Mouse (Mus musculus) embryonic facial prominence, embryonic 12.5 days (tissue): Measurements from ENCODE around the gene A930018P22Rik. TPM values are rescaled to one million over a fixed set of nuclear protein-coding genes. Genes with fewer than 3 reads are reported as not detected.
"Not testable (repeated sequence)": the region's sequence is repeated elsewhere in the genome, so short reads cannot be mapped to it uniquely, and the experiment has no call there.

ENCODE experiments used
- ATAC-seq: fragments of 200-750 bp; cut with Nextera tagmentation; 2 replicates; pipeline ENCODE4 v1.8.0; 2017; ENCODE audit not compliant: insufficient number of reproducible peaks, insufficient read depth, low FRiP score, low TSS enrichment
- H3K27ac ChIP-seq: fragments of 300-500 bp; sonication (generic); 2 replicates; pipeline ENCODE4 v1.5.1; 2016; ENCODE audit warnings: mild to moderate bottlenecking
- H3K27me3 ChIP-seq: fragments of 300-500 bp; sonication (generic); 2 replicates; pipeline ENCODE4 v1.6.1; 2016; ENCODE audit warnings: mild to moderate bottlenecking, moderate library complexity
- H3K36me3 ChIP-seq: fragments of 300-500 bp; sonication (generic); 2 replicates; pipeline ENCODE4 v1.6.1; 2016; ENCODE audit warnings: mild to moderate bottlenecking
- H3K4me1 ChIP-seq: fragments of 300-500 bp; sonication (generic); 2 replicates; pipeline ENCODE4 v1.6.1; 2016
- H3K4me2 ChIP-seq: fragments of 300-500 bp; sonication (generic); replicated peaks from 2 replicates; pipeline ENCODE4 v1.6.1; 2016; ENCODE audit warnings: mild to moderate bottlenecking, moderate library complexity
- H3K4me3 ChIP-seq: fragments of 300-500 bp; sonication (generic); 2 replicates; pipeline ENCODE4 v1.5.1; 2016; ENCODE audit warnings: mild to moderate bottlenecking
- H3K9ac ChIP-seq: fragments of 300-500 bp; sonication (generic); 2 replicates; pipeline ENCODE4 v1.6.1; 2016; ENCODE audit warnings: mild to moderate bottlenecking, moderate library complexity
- H3K9me3 ChIP-seq: fragments of 300-500 bp; sonication (generic); 2 replicates; pipeline ENCODE4 v1.6.1; 2016; ENCODE audit warnings: mild to moderate bottlenecking, moderate library complexity
- WGBS: fragments of 180-500 bp; shearing (Covaris S2); methylation state at CpG from one replicate; pipeline ENCODE4 v1.1.7; 2016; 5-methylcytosine and 5-hydroxymethylcytosine counted together
- polyA plus RNA-seq: library from polyadenylated mRNA; unstranded; fragments of >200 nt; fragmentation: Nextera tagmentation; extraction: Ambion mirVana; gene quantifications from 2 replicates; pipeline ENCODE4 v1.2.1, GENCODE M21; 2016

A930018P22Rik gene
- polyA plus RNA-seq, 1 experiment from 2014 or later = not detected

DNA sequence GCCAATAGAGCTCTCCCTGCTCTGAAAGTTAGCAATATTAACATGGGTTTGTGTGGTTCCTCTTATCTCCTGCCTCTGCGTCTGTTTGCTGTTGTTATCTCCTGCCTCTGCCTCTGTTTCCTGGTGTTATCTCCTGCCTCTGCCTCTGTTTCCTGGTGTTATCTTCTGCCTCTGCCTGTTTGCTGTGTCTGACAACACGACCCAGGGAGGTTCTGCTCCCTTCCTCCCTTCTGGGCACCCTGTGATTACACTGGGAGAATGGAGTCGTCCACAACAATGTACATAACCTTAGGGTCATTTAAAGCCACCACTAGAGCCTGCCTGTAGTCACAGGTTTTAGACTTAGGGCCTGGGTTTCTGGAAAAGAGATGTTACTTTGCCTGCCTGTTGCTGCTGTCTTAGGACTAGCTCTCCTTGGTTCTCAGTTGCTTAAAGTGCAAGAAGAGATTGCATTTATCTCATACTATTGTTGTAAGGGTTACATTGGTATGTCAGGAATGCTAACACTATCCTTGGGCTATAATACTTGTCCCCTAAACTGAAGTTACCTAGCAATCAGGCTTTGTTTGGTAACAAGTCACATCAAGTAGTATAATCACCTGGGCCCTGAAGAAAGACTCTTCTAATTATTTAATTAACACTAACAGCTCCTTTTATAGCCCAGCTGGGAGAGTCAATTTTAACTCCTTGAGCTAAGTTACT lies 23.9 kb upstream of the A930018P22Rik start:
- Histone ChIP-seq H3K36me3 (no peaks in the 10 kb centered on the region), H3K4me2 (no peak overlapping the region), H3K9ac (no peak overlapping the region), H3K4me1 (no peaks in the 10 kb centered on the region), H3K27me3 (no peaks in the 10 kb centered on the region), H3K4me3 (no peak overlapping the region), H3K27ac (no peak overlapping the region), H3K9me3 (no peaks in the 10 kb centered on the region)
- no peak for ATAC-seq
- WGBS = 27% methylated on average over 3 of the region's 3 CpGs

DNA sequence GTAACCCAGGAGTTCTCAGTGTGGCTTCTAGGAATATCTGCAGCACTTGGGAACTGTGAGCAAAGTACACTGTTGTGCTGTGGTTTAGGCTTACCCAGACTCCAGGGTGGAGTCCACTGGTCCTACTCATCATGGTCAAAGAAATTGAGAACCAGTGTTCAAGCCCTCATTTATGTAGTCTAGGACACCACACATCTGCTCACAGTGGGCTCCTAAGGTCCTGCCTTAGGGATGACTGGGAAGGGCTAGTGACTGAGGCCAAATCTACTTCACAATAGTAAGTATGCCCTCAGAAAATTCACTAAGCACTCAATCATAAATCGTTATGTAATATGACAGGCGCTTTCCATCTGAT lies 23.4 kb upstream of the A930018P22Rik start:
- H3K4me3 ChIP-seq = no peak overlapping the region
- 90% methylated on average over 2 of the region's 2 CpGs for WGBS

DNA sequence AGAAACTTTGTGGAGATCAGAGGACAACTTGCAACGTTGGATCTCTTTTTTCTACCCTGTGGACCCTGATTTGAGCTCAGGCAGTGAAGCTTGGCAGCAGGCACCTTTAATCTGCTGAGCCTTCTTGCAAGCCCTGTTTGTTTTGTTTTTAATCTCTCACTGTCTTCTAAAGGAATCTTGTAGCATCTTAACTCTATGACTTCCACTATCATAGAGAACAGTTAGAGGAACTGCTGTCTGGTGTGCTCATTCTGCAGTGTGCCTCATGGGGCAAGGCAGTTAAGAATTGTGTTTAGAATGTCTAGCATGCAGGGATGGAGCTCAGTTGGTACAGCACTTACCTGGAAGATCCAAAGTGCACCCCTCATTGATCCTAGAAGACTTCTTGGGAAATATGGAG lies 22.6 kb upstream of the A930018P22Rik start:
- H3K9me3 ChIP-seq = no peaks in the 10 kb centered on the region
- ATAC-seq = no peak
- H3K36me3 ChIP-seq = no peaks in the 10 kb centered on the region
- H3K4me2 ChIP-seq = no peak overlapping the region
- 47% methylated on average over 1 of the region's 1 CpGs for WGBS
- no peaks in the 10 kb centered on the region for H3K4me1 ChIP-seq
- H3K27me3 ChIP-seq = no peaks in the 10 kb centered on the region
- H3K27ac ChIP-seq = no peak overlapping the region
- no peak overlapping the region for H3K4me3 ChIP-seq
- H3K9ac ChIP-seq = no peak overlapping the region

More for the DNA sequence above, 23.4 kb upstream of the A930018P22Rik start:
- no peak overlapping the region for H3K9ac ChIP-seq
- H3K4me1 ChIP-seq = no peaks in the 10 kb centered on the region
- no peak overlapping the region for H3K27ac ChIP-seq
- H3K27me3 ChIP-seq = no peaks in the 10 kb centered on the region
- no peaks in the 10 kb centered on the region for H3K36me3 ChIP-seq
- no peaks in the 10 kb centered on the region for H3K9me3 ChIP-seq
- no peak overlapping the region for H3K4me2 ChIP-seq
- ATAC-seq = no peak

DNA sequence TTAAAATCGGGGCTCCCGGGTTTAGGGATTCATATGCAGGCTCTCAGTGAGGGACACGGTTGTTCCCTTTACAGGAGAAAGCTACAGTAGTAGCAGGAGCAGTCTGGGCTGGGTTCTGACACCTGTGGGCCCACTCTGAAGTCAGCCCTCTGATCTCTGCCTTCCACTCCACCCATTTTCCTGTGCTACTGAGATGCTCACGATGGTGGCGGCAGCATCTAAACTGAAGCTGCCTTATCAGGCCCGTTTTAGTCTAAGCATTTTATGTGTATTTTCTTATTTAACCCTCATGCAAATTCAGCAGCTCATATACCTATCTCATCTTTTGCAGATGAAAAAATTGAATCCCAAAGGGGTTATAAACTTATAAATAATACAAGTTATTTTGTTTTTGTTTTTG lies 17.8 kb upstream of the A930018P22Rik start:
- no peak for ATAC-seq
- no peaks in the 10 kb centered on the region for H3K36me3 ChIP-seq
- H3K27me3 ChIP-seq = no peaks in the 10 kb centered on the region
- H3K27ac ChIP-seq = no peak overlapping the region
- 87% methylated on average over 6 of the region's 6 CpGs for WGBS
- no peak overlapping the region for H3K4me3 ChIP-seq
- H3K4me2 ChIP-seq = no peak overlapping the region
- H3K9ac ChIP-seq = no peak overlapping the region
- H3K9me3 ChIP-seq = no peaks in the 10 kb centered on the region
- no peaks in the 10 kb centered on the region for H3K4me1 ChIP-seq

DNA sequence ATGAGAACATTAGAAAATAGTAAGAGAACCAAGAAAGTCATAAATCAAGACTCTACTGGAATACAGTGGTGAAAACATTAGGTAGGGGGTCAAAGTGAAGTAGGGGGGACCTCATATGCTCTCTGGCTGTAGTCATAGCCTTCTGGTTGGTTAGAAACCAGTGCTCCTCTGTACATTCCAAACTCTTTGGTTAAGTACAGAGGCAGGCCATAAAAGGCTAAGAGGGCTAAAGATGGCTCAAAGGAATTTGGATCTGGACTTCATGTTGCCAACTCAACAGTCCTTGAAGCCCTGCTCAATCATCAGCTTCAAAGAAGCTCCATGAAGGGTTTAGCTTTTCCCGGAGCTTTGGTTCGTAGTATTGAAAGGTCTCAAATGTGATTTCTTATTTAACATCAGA lies 13.5 kb upstream of the A930018P22Rik start:
- H3K27me3 ChIP-seq, H3K36me3 ChIP-seq, H3K9me3 ChIP-seq, H3K27ac ChIP-seq, ATAC-seq, H3K9ac ChIP-seq, H3K4me3 ChIP-seq, H3K4me1 ChIP-seq, H3K4me2 ChIP-seq: not testable (repeated sequence)
- WGBS = 88% methylated on average over 2 of the region's 2 CpGs

DNA sequence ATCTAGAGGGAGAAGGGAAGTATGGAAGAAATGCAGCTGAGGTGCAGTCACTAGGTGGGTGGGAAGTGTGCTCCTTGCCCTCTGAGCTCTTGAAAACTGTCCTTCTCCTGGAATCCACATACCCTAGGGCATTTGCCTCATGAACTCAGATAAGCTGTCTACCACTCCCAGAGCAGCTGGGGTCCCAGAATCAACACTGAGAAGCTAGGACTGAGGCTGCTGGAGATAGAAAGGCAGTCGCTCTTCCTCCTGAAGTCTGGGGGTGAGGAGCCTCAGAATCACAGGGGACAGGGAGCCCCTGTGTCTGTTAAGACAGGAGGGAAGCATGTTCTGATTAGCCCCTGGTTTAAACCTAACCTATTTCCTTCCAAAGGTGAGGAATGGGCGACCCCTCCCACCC lies 13.0 kb upstream of the A930018P22Rik start:
- H3K9me3 ChIP-seq = no peaks in the 10 kb centered on the region
- H3K27me3 ChIP-seq = no peaks in the 10 kb centered on the region
- no peak overlapping the region for H3K4me2 ChIP-seq
- no peak overlapping the region for H3K27ac ChIP-seq
- no peaks in the 10 kb centered on the region for H3K4me1 ChIP-seq
- H3K9ac ChIP-seq = no peak overlapping the region
- 60% methylated on average over 2 of the region's 2 CpGs for WGBS
- no peak overlapping the region for H3K4me3 ChIP-seq
- no peak for ATAC-seq
- H3K36me3 ChIP-seq = no peaks in the 10 kb centered on the region

DNA sequence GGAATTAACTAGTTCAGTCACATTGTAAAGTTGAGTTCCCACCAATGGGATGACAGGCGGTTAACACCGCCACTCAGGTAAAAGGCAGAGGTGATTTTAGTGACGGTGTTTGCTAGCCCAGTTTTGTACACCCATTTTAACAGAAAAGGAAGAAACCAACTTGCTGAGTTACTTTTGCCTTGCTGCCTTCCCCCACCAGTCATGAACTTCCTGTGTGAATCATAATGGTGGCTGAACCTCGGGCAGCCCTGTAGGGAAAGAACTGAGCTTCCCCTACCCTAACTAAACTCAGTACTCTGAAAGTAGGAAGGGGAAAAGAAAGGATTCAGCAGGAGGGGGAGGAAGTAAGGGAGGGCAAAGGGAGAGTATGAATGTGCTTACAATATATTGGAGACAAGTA lies 12.5 kb upstream of the A930018P22Rik start:
- H3K4me3 ChIP-seq = no peak overlapping the region
- H3K9me3 ChIP-seq = no peaks in the 10 kb centered on the region
- no peaks in the 10 kb centered on the region for H3K27me3 ChIP-seq
- WGBS = 82% methylated on average over 4 of the region's 4 CpGs
- no peak overlapping the region for H3K27ac ChIP-seq
- H3K9ac ChIP-seq = no peak overlapping the region
- H3K4me1 ChIP-seq = no peaks in the 10 kb centered on the region
- H3K36me3 ChIP-seq = no peaks in the 10 kb centered on the region
- ATAC-seq = no peak
- H3K4me2 ChIP-seq = no peak overlapping the region

DNA sequence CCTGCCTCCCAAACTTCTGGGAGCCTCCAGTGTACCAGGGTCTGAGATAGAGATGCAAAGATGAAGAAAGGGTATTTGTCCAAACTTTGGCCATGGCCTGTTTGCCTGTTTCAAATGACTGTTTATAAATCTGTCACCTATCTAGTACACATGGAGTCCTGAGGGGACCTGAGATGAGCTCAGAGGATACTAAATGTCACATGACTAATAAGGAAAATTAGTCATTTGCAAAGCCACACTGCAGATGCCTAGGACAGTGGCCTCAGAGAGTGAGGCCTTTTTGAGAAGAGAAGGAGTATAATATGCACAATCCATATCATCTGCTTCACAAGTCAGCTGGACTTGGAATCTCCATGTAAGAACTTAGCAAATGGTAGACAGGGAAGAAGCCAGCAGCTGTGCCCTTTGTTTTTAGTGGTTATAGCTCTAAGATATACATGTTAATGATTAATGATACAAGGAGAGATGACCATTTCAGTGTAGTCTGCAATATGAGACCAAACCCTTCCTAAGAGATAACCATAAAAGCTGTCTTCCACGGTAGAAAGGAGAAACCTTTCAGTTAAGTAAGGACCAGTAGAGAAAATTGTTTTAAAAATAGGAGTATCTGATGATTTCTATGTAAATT lies 11.3 kb upstream of the A930018P22Rik start:
- not testable (repeated sequence) for H3K9ac ChIP-seq, H3K36me3 ChIP-seq, H3K9me3 ChIP-seq, H3K4me3 ChIP-seq, H3K4me1 ChIP-seq, ATAC-seq, H3K27me3 ChIP-seq, H3K27ac ChIP-seq, H3K4me2 ChIP-seq
- no CpG with 5 or more reads among the region's 1 CpGs for WGBS

DNA sequence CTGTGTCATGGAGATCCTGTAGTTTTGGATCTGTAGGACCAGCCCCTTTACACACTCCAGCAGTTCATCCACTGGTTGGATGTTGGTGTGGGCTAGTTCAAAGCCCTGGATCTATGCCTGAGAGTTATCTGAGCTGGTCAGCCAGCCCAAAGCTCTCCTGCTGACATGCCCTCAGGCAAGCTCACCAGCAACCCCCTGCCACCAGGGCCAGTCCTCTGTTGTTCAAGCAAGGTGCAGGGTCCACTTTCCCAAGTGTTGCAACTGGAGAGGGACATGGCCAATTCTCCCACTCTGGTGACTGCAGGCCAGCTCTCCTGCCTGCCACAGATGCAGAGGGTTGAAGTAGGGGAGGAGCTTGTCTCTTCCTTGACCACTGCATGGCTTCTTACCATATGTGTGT lies 9.0 kb upstream of the A930018P22Rik start:
- not testable (repeated sequence) for H3K9me3 ChIP-seq, H3K4me2 ChIP-seq, H3K27ac ChIP-seq, H3K4me1 ChIP-seq, H3K36me3 ChIP-seq, ATAC-seq, H3K27me3 ChIP-seq, H3K9ac ChIP-seq, H3K4me3 ChIP-seq

DNA sequence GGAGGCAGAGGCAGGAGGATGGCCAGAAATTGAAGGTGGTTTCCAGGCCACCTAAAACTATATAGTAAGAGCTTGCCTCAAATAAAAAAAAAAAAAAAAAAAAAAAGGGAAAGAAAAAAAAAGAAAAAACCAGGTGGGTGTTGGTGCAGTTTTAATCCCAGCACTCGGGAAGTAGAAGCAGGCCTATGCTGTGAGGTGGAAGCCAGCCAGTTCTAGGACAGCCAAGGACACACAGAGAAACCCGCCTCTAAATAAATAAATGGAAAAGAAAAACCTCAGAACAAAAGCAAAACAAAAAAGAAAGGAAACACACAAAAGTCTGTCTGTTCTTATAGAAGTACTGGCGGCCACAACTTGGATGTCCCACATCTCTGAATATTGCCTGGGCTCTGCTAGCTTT lies 7.7 kb upstream of the A930018P22Rik start:
- H3K4me3 ChIP-seq = no peak overlapping the region
- H3K36me3 ChIP-seq = no peaks in the 10 kb centered on the region
- 82% methylated on average over 3 of the region's 3 CpGs for WGBS
- H3K4me2 ChIP-seq = no peak overlapping the region
- no peak for ATAC-seq
- no peaks in the 10 kb centered on the region for H3K4me1 ChIP-seq
- no peaks in the 10 kb centered on the region for H3K27me3 ChIP-seq
- no peak overlapping the region for H3K27ac ChIP-seq
- no peak overlapping the region for H3K9ac ChIP-seq
- H3K9me3 ChIP-seq = no peaks in the 10 kb centered on the region

DNA sequence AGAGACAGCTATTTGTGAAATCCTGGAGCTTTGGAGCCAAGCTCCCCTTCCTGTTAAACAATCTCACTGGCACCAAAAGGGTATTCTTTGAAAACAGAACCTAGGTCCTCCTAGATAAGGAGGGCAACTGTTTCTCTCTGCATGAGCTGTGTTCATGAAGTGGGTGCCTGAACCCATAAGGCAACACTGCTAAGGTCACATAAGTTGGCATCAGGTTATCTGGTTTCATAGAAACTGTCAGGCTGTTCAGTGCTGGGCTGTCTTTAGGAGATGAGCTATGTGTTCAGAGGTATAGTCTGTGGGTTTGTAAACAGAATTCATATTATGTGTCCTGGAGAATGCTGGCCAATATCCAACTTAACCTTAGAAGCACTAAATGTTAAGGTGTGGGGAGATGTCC lies 5.4 kb upstream of the A930018P22Rik start:
- H3K4me3 ChIP-seq, H3K27ac ChIP-seq, ATAC-seq, H3K36me3 ChIP-seq, H3K4me1 ChIP-seq, H3K9me3 ChIP-seq, H3K4me2 ChIP-seq, H3K9ac ChIP-seq, H3K27me3 ChIP-seq: not testable (repeated sequence)

DNA sequence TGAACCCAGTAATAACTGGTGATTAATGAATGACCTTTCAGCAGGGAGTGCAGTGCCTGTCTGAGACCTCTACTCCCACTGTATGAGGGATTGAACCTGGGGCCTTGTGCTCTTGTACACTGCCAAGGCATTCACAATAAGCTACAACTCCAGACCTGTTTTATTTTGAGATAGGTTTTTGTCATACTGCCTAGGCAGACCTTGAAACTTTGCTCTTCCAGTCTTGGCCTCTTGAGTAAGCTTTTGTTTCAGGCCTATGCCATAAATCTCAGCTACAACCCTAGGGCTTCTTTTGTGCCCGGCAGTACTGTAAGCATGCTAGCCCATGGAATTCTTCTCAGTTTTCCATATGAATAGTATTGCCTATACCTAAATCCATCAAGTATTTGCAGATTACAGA lies 3.5 kb upstream of the A930018P22Rik start:
- 82% methylated on average over 1 of the region's 1 CpGs for WGBS
- no peak for ATAC-seq

More for the DNA sequence above, 3.5 kb upstream of the A930018P22Rik start:
- no peaks in the 10 kb centered on the region for H3K9me3 ChIP-seq
- 0 out of 2 replicates have a peak, but pooled peaks cover 3% of the 10 kb centered on the region for H3K27me3 ChIP-seq
- peaks cover 8% of the 10 kb centered on the region for H3K4me1 ChIP-seq
- H3K9ac ChIP-seq = no peak overlapping the region
- no peaks in the 10 kb centered on the region for H3K36me3 ChIP-seq
- no peak overlapping the region for H3K27ac ChIP-seq
- H3K4me2 ChIP-seq = no peak overlapping the region
- H3K4me3 ChIP-seq = no peak overlapping the region
